Mouse (Mus musculus) testis, adult 2 months (tissue): ENCODE data around the gene Gamt.

Source experiments
- CTCF ChIP-seq: fragments of 200-500 bp; IDR thresholded peaks from 2 replicates; pipeline ENCODE4 v1.5.1; 2012; ENCODE audit warnings: low read depth, mild to moderate bottlenecking, inconsistent platforms, low read length, moderate library complexity; ENCODE audit not compliant: control insufficient read depth, insufficient read depth, insufficient replicate concordance
- POLR2A ChIP-seq: fragments of 200-500 bp; IDR thresholded peaks from 2 replicates; pipeline ENCODE4 v1.6.1; 2012; ENCODE audit warnings: low read depth, mild to moderate bottlenecking, inconsistent platforms, low read length, moderate library complexity; ENCODE audit not compliant: control insufficient read depth

DNA sequence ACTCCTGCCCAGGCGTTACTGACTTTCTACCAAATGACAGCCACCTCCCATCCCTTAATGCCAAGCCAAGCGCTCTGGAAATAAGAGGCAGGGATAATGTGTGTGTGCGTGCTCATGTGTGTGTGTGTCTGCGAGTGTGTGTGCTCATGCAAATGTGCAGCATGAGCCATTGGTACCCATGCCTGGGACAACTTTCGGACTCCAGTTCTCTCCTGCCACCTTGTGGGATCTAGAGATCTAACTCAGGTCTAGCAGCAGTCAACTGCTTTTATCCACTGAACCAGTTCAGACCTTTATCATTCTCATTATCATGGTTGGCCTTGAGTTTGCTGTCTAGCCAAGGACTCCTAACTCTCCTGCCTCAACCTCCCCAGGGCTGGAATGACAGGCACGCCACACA lies 13.0 kb downstream of the Gamt start:
- TF ChIP-seq POLR2A (no peak), CTCF (peak; percentile 21; the same call in 1 of the 2 replicates)
